Mouse (Mus musculus) liver, embryonic 13.5 days (tissue): ENCODE results near the gene Bcap29. TPM values are rescaled to one million over a fixed set of nuclear protein-coding genes. Genes with fewer than 3 reads are reported as not detected.
"Not testable (repeated sequence)": the region's sequence is repeated elsewhere in the genome, so short reads cannot be mapped to it uniquely, and the experiment has no call there.

Source experiments
- ATAC-seq: fragments of 200-750 bp; cut with Nextera tagmentation; 2 replicates; pipeline ENCODE4 v1.8.0; 2017; ENCODE audit warnings: low read depth, mild to moderate bottlenecking, moderate number of reproducible peaks, moderate library complexity
- DNase-seq: peaks from one replicate; pipeline ENCODE4 v3.0.0; 2022
- H3K27ac ChIP-seq: fragments of 300-500 bp; sonication (generic); 2 replicates; pipeline ENCODE4 v1.5.1; 2015; ENCODE audit warnings: moderate library complexity, mild to moderate bottlenecking, inconsistent platforms
- H3K27me3 ChIP-seq: fragments of 300-500 bp; sonication (generic); 2 replicates; pipeline ENCODE4 v1.6.1; 2015; ENCODE audit warnings: mild to moderate bottlenecking, inconsistent platforms
- H3K36me3 ChIP-seq: fragments of 300-500 bp; sonication (generic); 2 replicates; pipeline ENCODE4 v1.6.1; 2015; ENCODE audit warnings: mild to moderate bottlenecking, inconsistent platforms
- H3K4me1 ChIP-seq: fragments of 300-500 bp; sonication (generic); replicated peaks from 2 replicates; pipeline ENCODE4 v1.6.1; 2015; ENCODE audit warnings: inconsistent platforms
- H3K4me2 ChIP-seq: fragments of 300-500 bp; sonication (generic); 2 replicates; pipeline ENCODE4 v1.6.1; 2015; ENCODE audit warnings: inconsistent platforms, mild to moderate bottlenecking, moderate library complexity
- H3K4me3 ChIP-seq: fragments of 300-500 bp; sonication (generic); replicated peaks from 2 replicates; pipeline ENCODE4 v1.5.1; 2015; ENCODE audit warnings: mild to moderate bottlenecking, inconsistent platforms
- H3K9ac ChIP-seq: fragments of 300-500 bp; sonication (generic); 2 replicates; pipeline ENCODE4 v1.6.1; 2015; ENCODE audit warnings: mild to moderate bottlenecking, inconsistent platforms
- H3K9me3 ChIP-seq: fragments of 300-500 bp; sonication (generic); replicated peaks from 2 replicates; pipeline ENCODE4 v1.6.1; 2016; ENCODE audit warnings: inconsistent platforms
- WGBS: fragments of 180-500 bp; shearing (Covaris S2); methylation state at CpG from one replicate; pipeline ENCODE4 v1.1.7; 2015; ENCODE audit not compliant: insufficient replicate concordance; 5-methylcytosine and 5-hydroxymethylcytosine counted together
- polyA plus RNA-seq: library from polyadenylated mRNA; unstranded; fragments of >200 nt; fragmentation: Nextera tagmentation; extraction: Ambion mirVana; gene quantifications from 2 replicates; pipeline ENCODE4 v1.2.1, GENCODE M21; 2015

The Bcap29 gene
- polyA plus RNA-seq, 1 experiment from 2014 or later = 41.8 TPM

- WGBS = 69% methylated on average over 8 of the region's 8 CpGs
- no peak overlapping the region for H3K4me2 ChIP-seq
- no peaks in the 10 kb centered on the region for H3K36me3 ChIP-seq
- H3K27me3 ChIP-seq = no peaks in the 10 kb centered on the region
- no peak overlapping the region for H3K4me3 ChIP-seq
- no peaks in the 10 kb centered on the region for H3K4me1 ChIP-seq
- ATAC-seq (no peak), DNase-seq (no peak)
- H3K27ac ChIP-seq = no peak overlapping the region
- H3K9ac ChIP-seq = no peak overlapping the region
- no peaks in the 10 kb centered on the region for H3K9me3 ChIP-seq
Measured at GRCm38 (mm10) chr12:31578691-31579476, 55.6 kb downstream of the Bcap29 start.

DNA sequence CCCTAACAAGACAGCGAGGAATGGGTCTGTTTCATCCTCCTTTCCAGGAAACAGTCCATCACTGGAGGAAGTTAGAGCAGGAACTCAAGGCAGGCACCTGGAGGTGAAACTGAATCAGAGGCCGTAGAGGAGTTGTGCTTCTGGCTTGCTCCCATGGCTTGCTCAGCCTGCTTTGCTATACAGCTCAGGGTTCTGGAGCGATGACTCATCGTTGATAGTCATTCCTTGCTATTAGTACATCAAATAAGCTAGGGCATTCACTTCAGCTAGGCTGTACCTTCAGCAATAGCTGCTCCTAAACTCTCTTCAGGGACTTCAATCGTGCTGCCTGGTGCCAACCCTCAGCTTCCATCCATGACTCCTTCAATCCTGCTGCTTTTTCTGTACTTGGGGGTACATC is 60.0 kb downstream of the Bcap29 start:
- Histone ChIP-seq H3K9me3 (no peaks in the 10 kb centered on the region), H3K27me3 (no peaks in the 10 kb centered on the region), H3K4me1 (no peaks in the 10 kb centered on the region), H3K36me3 (no peaks in the 10 kb centered on the region), H3K27ac (no peak overlapping the region), H3K4me3 (no peak overlapping the region), H3K9ac (no peak overlapping the region), H3K4me2 (no peak overlapping the region)
- ATAC-seq (no peak), DNase-seq (no peak)
- WGBS = 69% methylated on average over 5 of the region's 5 CpGs

GRCm38 (mm10) chr12:31569784-31570183 is 64.7 kb downstream of the Bcap29 start:
- Histone ChIP-seq H3K27me3 (no peaks in the 10 kb centered on the region; the same call in 1 of the 2 replicates), H3K9ac (no peak overlapping the region), H3K4me3 (no peak overlapping the region), H3K9me3 (no peaks in the 10 kb centered on the region), H3K27ac (no peak overlapping the region), H3K4me1 (0 out of 2 replicates have a peak, but pooled peaks cover 5% of the 10 kb centered on the region), H3K36me3 (no peaks in the 10 kb centered on the region), H3K4me2 (no peak overlapping the region)
- 55% methylated on average over 2 of the region's 2 CpGs for WGBS
- ATAC-seq (no peak), DNase-seq (no peak)

- Histone ChIP-seq H3K9me3 (no peaks in the 10 kb centered on the region), H3K36me3 (no peaks in the 10 kb centered on the region), H3K27me3 (no peaks in the 10 kb centered on the region; the same call in 1 of the 2 replicates), H3K4me2 (no peak overlapping the region), H3K4me1 (0 out of 2 replicates have a peak, but pooled peaks cover 5% of the 10 kb centered on the region), H3K9ac (no peak overlapping the region), H3K27ac (no peak overlapping the region), H3K4me3 (no peak overlapping the region)
- ATAC-seq (no peak), DNase-seq (no peak)
Measured at GRCm38 (mm10) chr12:31568661-31569060, 65.8 kb downstream of the Bcap29 start.

DNA sequence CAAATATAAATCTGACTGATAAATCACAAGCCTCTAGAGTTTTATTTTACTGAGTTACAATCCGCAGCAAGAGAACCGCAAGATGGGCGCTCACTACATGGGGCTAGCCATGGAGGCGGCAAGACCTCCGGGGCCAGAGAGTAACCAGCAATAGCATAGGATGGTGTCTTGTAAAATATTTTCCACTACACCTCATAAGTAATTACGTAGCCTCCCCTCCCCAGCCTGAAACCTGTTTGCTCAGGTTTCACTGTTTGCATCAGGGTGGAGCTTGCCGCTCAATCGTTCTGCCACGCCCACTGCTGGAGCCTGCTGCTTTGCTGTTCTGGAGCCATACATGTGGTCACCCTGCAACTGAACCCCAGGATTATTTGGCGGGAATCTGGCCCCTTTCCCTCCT is 66.9 kb downstream of the Bcap29 start:
- H3K27ac ChIP-seq, H3K9me3 ChIP-seq, ATAC-seq: not testable (repeated sequence)

GRCm38 (mm10) chr12:31560712-31561111 is 73.7 kb downstream of the Bcap29 start:
- Histone ChIP-seq H3K9ac (no peak overlapping the region), H3K4me2 (no peak overlapping the region), H3K4me1 (peaks cover 4% of the 10 kb centered on the region; the same call in 1 of the 2 replicates), H3K36me3 (no peaks in the 10 kb centered on the region), H3K27me3 (peaks cover 66% of the 10 kb centered on the region), H3K9me3 (no peaks in the 10 kb centered on the region), H3K27ac (no peak overlapping the region), H3K4me3 (no peak overlapping the region)
- no peak for DNase-seq
- no peak for ATAC-seq
- WGBS = 62% methylated on average over 5 of the region's 5 CpGs

More for the DNA sequence above, 66.9 kb downstream of the Bcap29 start:
- not testable (repeated sequence) for H3K9ac ChIP-seq, DNase-seq, H3K27me3 ChIP-seq, H3K36me3 ChIP-seq, H3K4me1 ChIP-seq
- peak overlapping the region; percentile 37 for H3K4me3 ChIP-seq
- H3K4me2 ChIP-seq = peak overlapping the region; percentile 54
- 26% methylated on average over 10 of the region's 10 CpGs for WGBS

- DNase-seq (no peak), ATAC-seq (no peak)
- Histone ChIP-seq H3K4me3 (no peak overlapping the region; the same call in 1 of the 2 replicates), H3K9me3 (no peaks in the 10 kb centered on the region), H3K9ac (no peak overlapping the region), H3K4me1 (peaks cover 4% of the 10 kb centered on the region; the same call in 1 of the 2 replicates), H3K27me3 (peaks cover 70% of the 10 kb centered on the region), H3K4me2 (no peak overlapping the region), H3K36me3 (no peaks in the 10 kb centered on the region), H3K27ac (no peak overlapping the region)
- 13% methylated on average over 5 of the region's 5 CpGs for WGBS
Measured at GRCm38 (mm10) chr12:31560002-31560401, 74.5 kb downstream of the Bcap29 start.

GRCm38 (mm10) chr12:31554371-31554770 is 80.1 kb downstream of the Bcap29 start:
- no peaks in the 10 kb centered on the region for H3K9me3 ChIP-seq
- no peak overlapping the region for H3K9ac ChIP-seq
- no peak overlapping the region for H3K27ac ChIP-seq
- 47% methylated on average over 1 of the region's 1 CpGs for WGBS
- H3K4me3 ChIP-seq = no peak overlapping the region
- H3K27me3 ChIP-seq = peaks cover 39% of the 10 kb centered on the region
- no peaks in the 10 kb centered on the region for H3K36me3 ChIP-seq
- no peak overlapping the region for H3K4me2 ChIP-seq
- DNase-seq (no peak), ATAC-seq (no peak)
- H3K4me1 ChIP-seq = peaks cover 3% of the 10 kb centered on the region; the same call in 1 of the 2 replicates

DNA sequence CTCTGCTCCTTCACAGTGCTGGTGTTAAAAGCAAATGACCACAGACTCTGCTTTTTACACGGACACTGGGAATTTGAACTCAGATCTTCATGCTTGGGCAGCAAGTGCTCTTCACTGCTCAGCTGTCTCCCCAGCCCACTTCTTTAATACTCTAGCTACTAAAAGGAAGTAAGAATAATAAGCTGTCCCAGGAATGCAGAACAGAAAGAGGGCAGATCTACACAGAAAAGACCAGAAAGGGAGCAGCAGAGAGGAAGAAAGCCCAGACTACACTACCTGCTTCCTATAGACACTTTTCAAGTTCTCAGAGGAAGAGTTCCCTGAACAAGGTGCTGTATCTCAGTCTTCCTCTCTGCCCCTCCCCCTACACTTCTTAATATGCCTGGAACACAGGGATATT is 83.2 kb downstream of the Bcap29 start:
- H3K36me3 ChIP-seq = no peaks in the 10 kb centered on the region
- no peaks in the 10 kb centered on the region for H3K4me1 ChIP-seq
- H3K27me3 ChIP-seq = peaks cover 13% of the 10 kb centered on the region
- H3K9me3 ChIP-seq = no peaks in the 10 kb centered on the region
- no peak overlapping the region for H3K4me3 ChIP-seq
- no peak for DNase-seq
- no peak overlapping the region for H3K4me2 ChIP-seq
- WGBS = 44% methylated on average over 1 of the region's 1 CpGs
- no peak overlapping the region for H3K9ac ChIP-seq
- no peak overlapping the region for H3K27ac ChIP-seq
- no peak for ATAC-seq

GRCm38 (mm10) chr12:31546061-31546460 is 88.4 kb downstream of the Bcap29 start:
- H3K36me3 ChIP-seq = no peaks in the 10 kb centered on the region
- H3K9me3 ChIP-seq = no peaks in the 10 kb centered on the region
- no peak overlapping the region for H3K9ac ChIP-seq
- H3K27ac ChIP-seq = no peak overlapping the region
- H3K27me3 ChIP-seq = no peaks in the 10 kb centered on the region
- H3K4me1 ChIP-seq = no peaks in the 10 kb centered on the region
- 37% methylated on average over 1 of the region's 1 CpGs for WGBS
- no peak overlapping the region for H3K4me2 ChIP-seq
- no peak for ATAC-seq
- H3K4me3 ChIP-seq = no peak overlapping the region
- DNase-seq = no peak

DNA sequence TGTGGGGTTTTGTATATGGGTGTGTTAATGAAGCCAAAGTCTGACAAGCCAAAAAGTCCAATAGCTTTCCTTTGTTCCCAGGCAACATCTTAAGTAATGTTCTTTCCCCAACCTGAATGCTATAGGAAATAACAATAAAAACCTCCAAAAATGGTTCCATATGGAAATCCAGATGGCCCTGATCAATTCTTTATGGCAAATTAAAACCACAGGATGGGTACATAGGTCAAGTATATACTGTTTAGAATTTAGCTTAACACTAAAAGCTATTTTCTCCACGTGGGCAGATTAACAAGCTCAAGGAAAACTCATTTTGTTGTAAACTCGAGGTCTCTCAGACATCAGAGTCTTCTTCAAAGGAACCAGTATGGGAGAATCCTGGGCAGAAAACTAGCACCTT is 89.2 kb downstream of the Bcap29 start:
- 32% methylated on average over 2 of the region's 2 CpGs for WGBS
- DNase-seq = no peak
- H3K27me3 ChIP-seq = no peaks in the 10 kb centered on the region
- H3K27ac ChIP-seq = no peak overlapping the region
- no peak overlapping the region for H3K9ac ChIP-seq
- no peaks in the 10 kb centered on the region for H3K9me3 ChIP-seq
- H3K36me3 ChIP-seq = no peaks in the 10 kb centered on the region
- no peak overlapping the region for H3K4me2 ChIP-seq
- H3K4me3 ChIP-seq = no peak overlapping the region
- ATAC-seq = no peak
- H3K4me1 ChIP-seq = no peaks in the 10 kb centered on the region

DNA sequence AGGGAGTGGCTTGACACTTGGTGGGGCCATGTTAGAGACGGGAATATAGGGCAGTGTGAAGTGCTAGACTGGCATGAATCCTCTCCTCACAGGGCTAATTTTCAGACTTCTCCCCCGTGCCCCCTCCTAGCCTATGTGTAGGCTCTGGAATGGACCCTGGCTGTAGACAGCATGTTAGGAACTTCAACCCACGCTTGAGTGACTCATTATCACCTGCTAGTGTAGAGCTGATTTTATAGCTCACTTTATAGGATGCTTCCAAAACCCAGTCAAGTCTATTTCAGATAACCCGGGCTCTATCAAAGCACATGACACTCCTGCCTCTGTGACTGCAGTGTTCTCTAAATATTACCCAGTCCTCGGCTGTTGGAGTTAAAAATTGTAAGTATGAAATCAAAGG is 92.9 kb downstream of the Bcap29 start:
- H3K27ac ChIP-seq = no peak overlapping the region
- no peaks in the 10 kb centered on the region for H3K9me3 ChIP-seq
- no peaks in the 10 kb centered on the region for H3K4me1 ChIP-seq
- WGBS = 54% methylated on average over 5 of the region's 5 CpGs
- no peaks in the 10 kb centered on the region for H3K36me3 ChIP-seq
- H3K9ac ChIP-seq = no peak overlapping the region
- ATAC-seq (no peak), DNase-seq (no peak)
- no peak overlapping the region for H3K4me3 ChIP-seq
- no peaks in the 10 kb centered on the region for H3K27me3 ChIP-seq
- H3K4me2 ChIP-seq = no peak overlapping the region
